Mouse (Mus musculus) Patski (cell line): ENCODE measurements around the gene Mier1. TPM values are rescaled to one million over a fixed set of nuclear protein-coding genes. Genes with fewer than 3 reads are reported as not detected.

Experiments
- ATAC-seq: fragments of 100-300 bp; one replicate; pipeline ENCODE4 v1.8.0; 2021
- CTCF ChIA-PET: fragments of 350-600 bp; sonication (Branson Sonifier 250); formaldehyde crosslinking; loops from one replicate; lab custom pipeline; 2022; ENCODE audit warnings: inconsistent platforms; lab: Charles Lee
- POLR2A ChIA-PET: fragments of 350-600 bp; sonication (Branson Sonifier 250); formaldehyde crosslinking; loops from one replicate; lab custom pipeline; 2022; ENCODE audit warnings: antibody characterized with exemption, inconsistent platforms; lab: Charles Lee
- DNase-seq: peaks from one replicate; pipeline ENCODE4 v3.0.0-alpha.2; 2011; ENCODE audit warnings: low read depth, low spot score
- H3K27me3 ChIP-seq: fragments of 371-371 bp; one replicate; pipeline ENCODE4 v1.5.1; 2021
- CTCF ChIP-seq: fragments of 100-300 bp; IDR thresholded peaks from one replicate; pipeline ENCODE4 v1.5.1; 2021
- in situ Hi-C: fragments of 300-500 bp; cut with MboI; formaldehyde crosslinking; loops from 3 replicates; pipeline ENCODE4 v1.11.1; 2018; ENCODE audit warnings: low pct_unique_long_range_greater_than_20kb, mixed read lengths
- polyA plus RNA-seq: library from polyadenylated mRNA; unstranded; gene quantifications from one replicate; pipeline ENCODE4 v1.2.3, GENCODE M21; 2021

Gene Mier1
- 31.6 TPM for polyA plus RNA-seq

DNA sequence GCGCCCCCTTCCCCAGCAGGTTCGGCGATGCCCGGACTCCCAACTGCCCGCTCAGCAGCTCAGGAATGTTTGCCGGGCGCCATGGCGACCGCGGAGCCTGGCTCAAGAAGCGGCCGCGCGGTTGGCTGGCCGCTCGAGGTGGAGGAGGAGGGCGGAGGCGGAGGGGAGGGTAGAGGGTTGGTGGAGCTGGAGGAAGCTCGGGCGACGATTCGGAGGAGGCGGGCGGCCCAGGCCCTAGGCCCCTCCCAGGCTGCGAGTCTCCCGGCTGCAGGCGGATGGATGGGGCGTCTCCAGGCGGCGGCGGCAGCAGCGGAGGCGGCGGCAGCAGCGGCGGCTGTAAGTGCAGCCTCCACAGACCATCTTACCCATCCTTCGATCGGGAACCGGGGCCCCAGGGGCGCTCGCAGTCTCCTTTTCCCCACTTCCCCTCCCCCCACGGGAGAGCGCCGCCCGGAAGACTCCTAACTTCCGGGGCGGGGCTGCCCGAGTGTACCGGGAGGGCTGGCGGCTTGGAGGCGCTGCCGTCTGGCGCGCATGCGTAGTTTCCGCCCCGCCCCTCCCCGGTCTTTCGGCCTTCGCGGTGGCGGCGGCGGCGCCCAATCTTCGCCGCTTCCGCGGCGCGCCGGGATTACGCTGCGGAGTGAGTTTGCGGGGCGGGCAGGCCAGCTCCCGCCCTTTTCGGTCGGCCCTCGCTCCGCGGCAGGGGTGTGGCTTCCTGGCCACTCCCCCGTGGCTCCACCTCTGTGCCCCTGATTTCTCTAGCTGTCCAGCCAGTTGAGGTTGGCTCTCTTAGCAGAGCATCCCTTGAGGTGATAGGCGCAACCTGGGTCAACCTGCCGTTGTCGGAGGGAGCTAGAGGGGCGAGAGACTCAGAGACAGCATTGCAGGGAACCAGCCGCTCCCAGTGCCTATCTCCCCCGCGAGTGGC, at the start of gene Mier1, which contains the start of gene Wdr78:
Mier1 (plus strand) TSS at position 207 of the 928 bp plus-strand sequence.
Wdr78 (minus strand) TSS at position 372 of the 928 bp plus-strand sequence.
- TF ChIP-seq CTCF: no peak
- peak; percentile 64 for DNase-seq
- H3K27me3 ChIP-seq: no peaks in the 10 kb centered on the region
- ChIA-PET CTCF (interaction anchor here (1.1 to 1.4 kb wide), 3 partner anchors 10 to 24 kb away, joined by 3 read pairs; no protein-coding TSS in a partner anchor), POLR2A (interaction anchor here (1.2 to 1.4 kb wide), 2 partner anchors 15 to 28 kb away, joined by 3 read pairs; no protein-coding TSS in a partner anchor)
- in situ Hi-C loops: no loop called here
- ATAC-seq: peak; percentile 98

GRCm38 (mm10) chr4:103064421-103064820, 49.8 kb upstream of the Mier1 start:
- H3K27me3 ChIP-seq: no peaks in the 10 kb centered on the region
- POLR2A ChIA-PET: no interaction called here
- TF ChIP-seq CTCF: no peak
- DNase-seq (no peak), ATAC-seq (no peak)
- in situ Hi-C loops: no loop called here
- CTCF ChIA-PET: interaction anchor here (1.2 kb wide), 1 partner anchor 12 kb away, joined by 5 read pairs; no protein-coding TSS in a partner anchor

- no peak for DNase-seq
- no peak for ATAC-seq
- in situ Hi-C loops: no loop called here
- CTCF ChIA-PET: interaction anchor here (1.2 kb wide), 1 partner anchor 13 kb away, joined by 5 read pairs; no protein-coding TSS in a partner anchor
- no peaks in the 10 kb centered on the region for H3K27me3 ChIP-seq
- no peak for TF ChIP-seq CTCF
- POLR2A ChIA-PET: no interaction called here
Measured at GRCm38 (mm10) chr4:103064976-103065375, 49.2 kb upstream of the Mier1 start.

DNA sequence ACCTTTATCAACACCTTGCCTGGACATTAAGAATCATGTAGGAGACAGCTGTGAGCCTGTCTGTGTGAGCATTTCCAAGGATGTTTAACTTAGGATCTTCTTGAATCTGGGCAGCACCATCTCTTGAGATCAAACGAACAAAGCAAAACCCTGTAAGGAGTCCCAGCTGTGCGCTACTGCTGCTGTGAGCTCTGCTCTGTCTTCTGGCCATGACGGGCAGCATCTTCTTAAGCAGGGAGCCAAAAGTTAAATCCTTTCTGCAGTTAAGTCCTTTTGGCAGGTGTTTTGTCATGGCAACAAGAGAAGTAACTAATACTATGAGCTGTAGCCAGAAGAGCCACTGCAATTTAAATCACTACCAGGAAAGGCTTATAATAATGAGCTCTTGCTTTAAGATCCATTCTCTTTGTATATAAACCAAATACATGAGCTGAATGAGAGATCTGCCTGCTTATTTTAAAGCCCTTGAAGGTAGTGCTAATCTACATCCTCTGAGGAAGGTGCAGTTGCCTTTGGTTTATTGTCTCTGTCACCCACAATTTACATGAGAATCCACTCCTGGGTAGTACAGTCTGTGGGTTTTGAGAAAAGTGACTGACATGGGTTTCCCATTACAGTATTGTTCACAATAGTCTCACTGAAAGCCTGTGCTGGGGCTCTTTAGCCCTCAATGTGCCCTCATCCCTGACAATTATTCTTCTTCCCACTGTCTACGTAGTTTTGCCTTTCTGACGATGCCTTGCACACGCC, 46.1 kb upstream of the Mier1 start:
- POLR2A ChIA-PET: no interaction called here
- DNase-seq (no peak), ATAC-seq (no peak)
- in situ Hi-C loops: no loop called here
- CTCF ChIA-PET: no interaction called here
- TF ChIP-seq CTCF: no peak
- H3K27me3 ChIP-seq: no peaks in the 10 kb centered on the region

DNA sequence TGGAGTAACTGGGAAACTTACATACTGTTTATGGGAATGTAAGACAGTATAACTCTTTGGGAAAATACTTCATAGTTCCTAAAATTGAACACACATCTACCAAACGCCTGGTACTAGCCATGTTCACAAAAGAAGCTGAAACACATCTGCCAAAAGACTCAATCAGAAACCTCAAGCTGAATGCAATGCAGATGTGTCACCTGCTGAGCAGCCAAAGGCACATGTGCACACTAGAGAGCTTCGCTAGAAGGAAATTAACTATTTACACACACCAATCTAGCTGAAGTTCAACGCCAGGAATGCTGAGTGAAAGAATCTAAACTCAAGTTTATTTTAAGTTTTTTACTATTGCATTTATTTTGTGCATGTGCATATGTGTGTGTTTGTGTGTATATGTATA, 43.6 kb upstream of the Mier1 start:
- in situ Hi-C loops: no loop called here
- no peak for DNase-seq
- ChIA-PET CTCF (no interaction called here), POLR2A (no interaction called here)
- no peak for TF ChIP-seq CTCF
- no peaks in the 10 kb centered on the region for H3K27me3 ChIP-seq
- no peak for ATAC-seq

- DNase-seq (no peak), ATAC-seq (no peak)
- POLR2A ChIA-PET: no interaction called here
- no peaks in the 10 kb centered on the region for H3K27me3 ChIP-seq
- in situ Hi-C loops: no loop called here
- CTCF ChIA-PET: interaction anchor here (1.2 kb wide), 1 partner anchor 99 kb away, joined by 3 read pairs; no protein-coding TSS in a partner anchor
- TF ChIP-seq CTCF: no peak
Measured at GRCm38 (mm10) chr4:103085237-103085636, 29.0 kb upstream of the Mier1 start.

GRCm38 (mm10) chr4:103095921-103096320, 18.3 kb upstream of the Mier1 start:
- H3K27me3 ChIP-seq: no peaks in the 10 kb centered on the region
- in situ Hi-C loops: no loop called here

DNA sequence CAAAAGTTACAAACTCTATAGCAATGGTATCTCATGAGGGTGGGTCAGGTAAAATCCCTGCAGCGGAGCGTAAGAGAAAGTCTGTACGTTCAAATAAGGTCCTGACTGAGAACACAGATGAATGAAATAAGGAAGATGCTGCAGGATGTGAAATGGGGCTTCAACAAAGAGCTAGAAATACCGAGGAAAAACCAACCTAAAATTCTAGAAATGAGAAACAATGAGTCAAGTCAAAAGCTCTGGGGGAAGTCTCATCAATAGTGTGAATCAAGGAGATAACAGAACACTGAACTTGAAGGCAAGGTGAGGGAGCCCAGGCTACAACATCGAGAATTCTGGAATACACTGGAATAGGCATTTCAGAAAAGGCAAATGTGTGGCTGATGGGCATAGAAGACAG, 15.7 kb upstream of the Mier1 start:
- no peaks in the 10 kb centered on the region for H3K27me3 ChIP-seq
- POLR2A ChIA-PET: no interaction called here
- ATAC-seq (no peak), DNase-seq (no peak)
- no peak for TF ChIP-seq CTCF
- CTCF ChIA-PET: no interaction called here
- in situ Hi-C loops: no loop called here

More at GRCm38 (mm10) chr4:103095921-103096320, 18.3 kb upstream of the Mier1 start:
- DNase-seq (no peak), ATAC-seq (no peak)
- ChIA-PET CTCF (no interaction called here), POLR2A (no interaction called here)
- TF ChIP-seq CTCF: no peak

- ATAC-seq (no peak), DNase-seq (no peak)
- no peak for TF ChIP-seq CTCF
- ChIA-PET CTCF (interaction anchor here (1.4 kb wide), 1 partner anchor 9 kb away, joined by 3 read pairs; no protein-coding TSS in a partner anchor), POLR2A (no interaction called here)
- H3K27me3 ChIP-seq: no peaks in the 10 kb centered on the region
- in situ Hi-C loops: no loop called here
Measured at GRCm38 (mm10) chr4:103112651-103113050, 1.5 kb upstream of the Mier1 start.

DNA sequence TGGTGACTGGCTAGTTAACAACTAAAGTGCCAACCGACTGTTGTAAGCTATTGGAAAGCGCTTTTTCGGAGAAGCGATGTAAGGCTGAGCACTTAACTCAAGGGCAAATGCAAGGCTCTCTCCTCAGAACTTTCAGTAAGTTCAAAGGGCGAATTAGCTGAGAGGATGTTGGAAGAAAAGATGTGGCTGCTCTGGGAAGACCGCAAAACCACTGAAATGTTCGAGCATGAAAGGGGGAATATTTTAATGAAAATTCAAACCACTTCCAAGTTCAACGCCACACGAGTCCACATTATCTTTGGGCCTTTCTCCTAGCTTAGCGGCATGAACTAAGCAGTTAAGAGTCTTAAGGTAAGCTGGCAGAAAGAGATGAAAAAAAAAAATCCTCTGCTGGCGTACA, 788 bp upstream of the Mier1 start:
- POLR2A ChIA-PET: interaction anchor here (1.4 kb wide), 1 partner anchor 27 kb away, joined by 3 read pairs; no protein-coding TSS in a partner anchor
- CTCF ChIA-PET: interaction anchor here (1.4 kb wide), 1 partner anchor 10 kb away, joined by 3 read pairs; no protein-coding TSS in a partner anchor
- no peak for TF ChIP-seq CTCF
- in situ Hi-C loops: no loop called here
- ATAC-seq: no peak
- no peak for DNase-seq
- H3K27me3 ChIP-seq: no peaks in the 10 kb centered on the region
